Mouse (Mus musculus) stomach, postnatal 0 days (tissue): ENCODE measurements at regions not wholly inside any gene's neighbourhood (a gene's known extent, or its start where the extent isn't known, plus 50 kb on each side); places are given as distances from the start of the nearest gene placed in this dataset.

ENCODE experiments used
- CTCF ChIP-seq: IDR thresholded peaks from 2 replicates; pipeline ENCODE4 v1.5.1; 2016; ENCODE audit warnings: antibody characterized with exemption, low read depth, mild to moderate bottlenecking, moderate library complexity
- EP300 ChIP-seq: optimal IDR thresholded peaks from 2 replicates; pipeline ENCODE3; 2016; ENCODE audit warnings: antibody characterized with exemption

DNA sequence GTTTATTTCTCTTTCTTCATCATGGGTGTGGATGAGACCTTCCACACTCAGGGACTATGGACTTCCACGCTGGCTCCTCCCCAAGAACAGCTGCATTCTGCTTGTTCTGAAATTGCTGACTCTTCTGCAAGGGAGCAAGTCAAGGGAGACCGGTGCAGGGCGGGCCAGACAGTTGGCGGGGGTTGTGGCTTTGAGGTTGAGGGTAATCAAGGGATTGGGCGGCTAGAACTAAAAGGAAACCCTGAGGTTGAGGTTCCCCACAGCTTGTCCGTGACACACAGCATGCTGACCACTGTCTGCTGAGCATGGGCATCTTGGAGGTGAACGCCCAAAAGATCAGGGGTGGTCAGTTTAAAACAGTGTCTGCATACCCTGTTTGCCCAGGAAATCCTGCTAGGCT lies 83.1 kb upstream of the Syt13 start:
- no peak for TF ChIP-seq CTCF
- TF ChIP-seq EP300: no peak
